In genomic region chr8:60868236-60868965, GRCm38 (mm10) we compare ENCODE assay signal across 17 mouse cellular contexts.
"Had no signal": no experiment of that assay in that cellular context is flagged by ENCODE, and none has a peak within 500 bp of the region (broad histone marks: within the 10 kb centered on the region; RNA-seq: fewer than 3 reads in every experiment).

No protein-coding gene starts in this region.

- H3K27ac ChIP-seq: limb, embryonic 15.5 days; liver, embryonic 12.5 days; lung, embryonic 15.5 days; midbrain, embryonic 10.5 days; neural tube, embryonic 15.5 days; stomach, embryonic 15.5 days had no signal

- H3K4me3 ChIP-seq: limb, embryonic 15.5 days; liver, embryonic 12.5 days; lung, embryonic 15.5 days; midbrain, embryonic 10.5 days; myocyte; neural tube, embryonic 15.5 days; stomach, embryonic 15.5 days had no signal

- DNase-seq: kidney, adult 8-10 months; kidney, postnatal 25 days; lung, postnatal 14 days; midbrain, embryonic 14.5 days; retina, postnatal 1 day; right cerebral cortex, postnatal 4 days; spleen, adult 18-20 months; thymus, adult 2 months; thymus, postnatal 25 days had no signal

- ATAC-seq: intestine, postnatal 0 days; liver, embryonic 12.5 days had no signal

- H3K36me3 ChIP-seq: limb, embryonic 15.5 days; liver, embryonic 12.5 days; lung, embryonic 15.5 days; midbrain, embryonic 10.5 days; neural tube, embryonic 15.5 days; stomach, embryonic 15.5 days had no signal
